Comparison of ENCODE assay signal across 8 mouse cellular contexts in genomic region chr7:70117930-70118922, GRCm38 (mm10).
DNase-seq lines count a peak whose midpoint lies in the region; ATAC-seq and TF ChIP-seq lines count a peak whose summit lies in the region.

No protein-coding gene starts in this region.

- H3K4me1 ChIP-seq in heart, embryonic 11.5 days (ENCODE audit: control insufficient read depth, insufficient read depth, low read length) = no peaks in the 10 kb centered on the region
- H3K4me1 ChIP-seq in cortical plate, adult 2 months (ENCODE audit: control insufficient read depth, insufficient read depth, low read length) = no peaks in the 10 kb centered on the region
- H3K4me1 ChIP-seq in hindbrain, embryonic 10.5 days (replicated peaks) = peaks cover 47% of the 10 kb centered on the region
- peaks cover 8% of the 10 kb centered on the region; the same call in 1 of the 2 replicates for H3K4me1 ChIP-seq in limb, embryonic 15.5 days
- H3K4me1 ChIP-seq in olfactory bulb, adult 2 months (ENCODE audit: control insufficient read depth, insufficient read depth, low read length) = peaks cover 4% of the 10 kb centered on the region; the same call in 1 of the 2 replicates

- H3K9ac ChIP-seq in heart, embryonic 11.5 days (ENCODE audit: low read depth, low read length) = no peak overlapping the region
- no peak overlapping the region for H3K9ac ChIP-seq in limb, embryonic 15.5 days

- no peak for TF ChIP-seq POLR2A in cortical plate, adult 2 months (IDR thresholded peaks at IDR 0.05; ENCODE audit: extremely low read depth, insufficient read depth, low read length)
- no peak for TF ChIP-seq POLR2A in olfactory bulb, adult 2 months (IDR thresholded peaks at IDR 0.05; ENCODE audit: insufficient read depth, low read depth, low read length)

- no peak for ATAC-seq in heart, embryonic 11.5 days (replicated peaks; ENCODE audit: insufficient number of reproducible peaks, low FRiP score, low TSS enrichment)
- ATAC-seq in limb, embryonic 15.5 days (ENCODE audit: insufficient number of reproducible peaks, low FRiP score, low TSS enrichment, low read depth) = no peak

- H3K27ac ChIP-seq in heart, embryonic 11.5 days (ENCODE audit: low read depth, low read length) = no peak overlapping the region
- no peak overlapping the region for H3K27ac ChIP-seq in cortical plate, adult 2 months (ENCODE audit: insufficient read depth, low read length)
- peak overlapping the region; percentile 88 for H3K27ac ChIP-seq in hindbrain, embryonic 10.5 days
- H3K27ac ChIP-seq in limb, embryonic 15.5 days = no peak overlapping the region
- H3K27ac ChIP-seq in olfactory bulb, adult 2 months (ENCODE audit: insufficient read depth, low read depth, low read length) = peak overlapping the region; percentile 16; the same call in 1 of the 2 replicates

- WGBS in heart, embryonic 11.5 days (ENCODE audit: insufficient replicate concordance) = 21% methylated on average over 21 of the region's 21 CpGs
- 12% methylated on average over 21 of the region's 21 CpGs for WGBS in hindbrain, embryonic 10.5 days
- 12% methylated on average over 21 of the region's 21 CpGs for WGBS in limb, embryonic 15.5 days
- WGBS in olfactory bulb, adult 2 months = 7% methylated on average over 21 of the region's 21 CpGs

- no peaks in the 10 kb centered on the region for H3K9me3 ChIP-seq in heart, embryonic 11.5 days (replicated peaks; ENCODE audit: control insufficient read depth, low read length)
- H3K9me3 ChIP-seq in hindbrain, embryonic 10.5 days = no peaks in the 10 kb centered on the region
- no peaks in the 10 kb centered on the region for H3K9me3 ChIP-seq in limb, embryonic 15.5 days

- DNase-seq in heart, postnatal 10 days = no peak
- peak; percentile 62 for DNase-seq in hindbrain, embryonic 10.5 days (ENCODE audit: low spot score)
- DNase-seq in gastrocnemius, postnatal 25 days = no peak
- DNase-seq in gastrocnemius, adult 8-10 months (ENCODE audit: low spot score in 2 of 2) = no peak

- H3K36me3 ChIP-seq in heart, embryonic 11.5 days (ENCODE audit: control insufficient read depth, insufficient read depth, low read length) = no peaks in the 10 kb centered on the region
- no peaks in the 10 kb centered on the region for H3K36me3 ChIP-seq in hindbrain, embryonic 10.5 days
- no peaks in the 10 kb centered on the region for H3K36me3 ChIP-seq in limb, embryonic 15.5 days

- 0 out of 2 replicates have a peak, but pooled peaks cover 6% of the 10 kb centered on the region for H3K27me3 ChIP-seq in heart, embryonic 11.5 days (ENCODE audit: control insufficient read depth, insufficient read depth, low read length)
- H3K27me3 ChIP-seq in hindbrain, embryonic 10.5 days (ENCODE audit: insufficient read depth, poor library complexity, severe bottlenecking) = peaks cover 75% of the 10 kb centered on the region
- H3K27me3 ChIP-seq in limb, embryonic 15.5 days = peaks cover 39% of the 10 kb centered on the region

- H3K4me2 ChIP-seq in heart, embryonic 11.5 days = peak overlapping the region; percentile 78
- H3K4me2 ChIP-seq in limb, embryonic 15.5 days = peak overlapping the region; percentile 51

- intact Hi-C loops in heart, postnatal 10 days (cut with DNase I) = loop anchor here (5.0 kb wide), 1 partner anchor 219 kb away; no protein-coding TSS in a partner anchor

- no peak for TF ChIP-seq CTCF in cortical plate, adult 2 months (IDR thresholded peaks at IDR 0.05; ENCODE audit: extremely low read depth, insufficient read depth, low read length)
- TF ChIP-seq CTCF in olfactory bulb, adult 2 months (IDR thresholded peaks at IDR 0.05; ENCODE audit: insufficient read depth, low read depth, low read length) = no peak

- peak overlapping the region; percentile 41 for H3K4me3 ChIP-seq in heart, embryonic 11.5 days (ENCODE audit: low read depth, low read length)
- peak overlapping the region; percentile 19; the same call in 1 of the 2 replicates for H3K4me3 ChIP-seq in cortical plate, adult 2 months (ENCODE audit: insufficient read depth, low read length)
- peak overlapping the region; percentile 51 for H3K4me3 ChIP-seq in hindbrain, embryonic 10.5 days
- peak overlapping the region; percentile 32 for H3K4me3 ChIP-seq in limb, embryonic 15.5 days
- peak overlapping the region; percentile 8 for H3K4me3 ChIP-seq in olfactory bulb, adult 2 months (ENCODE audit: insufficient read depth, low read depth, low read length)

Comparison
In these comparisons a context has a peak if more than half of its experiments do, and no peak if none do; other contexts are left out.
1. H3K27ac ChIP-seq: peak in hindbrain, embryonic 10.5 days (single experiment) and olfactory bulb, adult 2 months (single experiment); none in heart, embryonic 11.5 days (single experiment), cortical plate, adult 2 months (single experiment) and limb, embryonic 15.5 days (single experiment).
2. Peak in every context shown above with its lines, with median percentiles within 50 percentile points of each other: H3K4me3 ChIP-seq.